Mouse (Mus musculus): ENCODE data around the gene Ciao2a. TPM values are rescaled to one million over a fixed set of nuclear protein-coding genes. Genes with fewer than 3 reads are reported as not detected.
A peak's percentile ranks its signal among the peaks of the same experiment; 100 is the strongest.

Ciao2a gene
- polyA plus RNA-seq, 1 experiment = 18.2 TPM

- TF ChIP-seq CTCF (IDR thresholded peaks at IDR 0.05; ENCODE audit: control insufficient read depth, insufficient read depth, insufficient replicate concordance, low read depth, low read length) (no peak), POLR2A (IDR thresholded peaks at IDR 0.05; ENCODE audit: control insufficient read depth, low read depth, low read length) (no peak)
- peak overlapping the region; percentile 85 for H3K27ac ChIP-seq (ENCODE audit: control insufficient read depth, insufficient read depth, low read depth, low read length)
- H3K4me1 ChIP-seq (ENCODE audit: control insufficient read depth, insufficient read depth, low read length) = peaks cover 12% of the 10 kb centered on the region
- H3K36me3 ChIP-seq (ENCODE audit: control insufficient read depth, insufficient read depth, low read length) = no peaks in the 10 kb centered on the region
- peak overlapping the region; percentile 99 for H3K4me3 ChIP-seq (ENCODE audit: control insufficient read depth, low read depth, low read length)
- H3K27me3 ChIP-seq (ENCODE audit: control insufficient read depth, insufficient read depth, low read length) = no peaks in the 10 kb centered on the region
These were observed 759 bp downstream of the Ciao2a start for GRCm38 (mm10) chr9:66127193-66127546.

- H3K27ac ChIP-seq (ENCODE audit: control insufficient read depth, insufficient read depth, low read depth, low read length) = no peak overlapping the region
- no peak for TF ChIP-seq CTCF (IDR thresholded peaks at IDR 0.05; ENCODE audit: control insufficient read depth, insufficient read depth, insufficient replicate concordance, low read depth, low read length)
- no peak for TF ChIP-seq POLR2A (IDR thresholded peaks at IDR 0.05; ENCODE audit: control insufficient read depth, low read depth, low read length)
- H3K4me1 ChIP-seq (ENCODE audit: control insufficient read depth, insufficient read depth, low read length) = peaks cover 12% of the 10 kb centered on the region
- H3K4me3 ChIP-seq (ENCODE audit: control insufficient read depth, low read depth, low read length) = no peak overlapping the region
- no peaks in the 10 kb centered on the region for H3K36me3 ChIP-seq (ENCODE audit: control insufficient read depth, insufficient read depth, low read length)
- H3K27me3 ChIP-seq (ENCODE audit: control insufficient read depth, insufficient read depth, low read length) = no peaks in the 10 kb centered on the region
These were observed 1.5 kb downstream of the Ciao2a start for GRCm38 (mm10) chr9:66127884-66128283.

GRCm38 (mm10) chr9:66131466-66131865, 5.1 kb downstream of the Ciao2a start:
- no peak for TF ChIP-seq CTCF (IDR thresholded peaks at IDR 0.05; ENCODE audit: control insufficient read depth, insufficient read depth, insufficient replicate concordance, low read depth, low read length)
- no peak for TF ChIP-seq POLR2A (IDR thresholded peaks at IDR 0.05; ENCODE audit: control insufficient read depth, low read depth, low read length)
- no peak overlapping the region for H3K4me3 ChIP-seq (ENCODE audit: control insufficient read depth, low read depth, low read length)
- H3K27me3 ChIP-seq (ENCODE audit: control insufficient read depth, insufficient read depth, low read length) = no peaks in the 10 kb centered on the region
- H3K4me1 ChIP-seq (ENCODE audit: control insufficient read depth, insufficient read depth, low read length) = 0 out of 2 replicates have a peak, but pooled peaks cover 2% of the 10 kb centered on the region
- H3K27ac ChIP-seq (ENCODE audit: control insufficient read depth, insufficient read depth, low read depth, low read length) = no peak overlapping the region
- no peaks in the 10 kb centered on the region; the same call in 1 of the 2 replicates for H3K36me3 ChIP-seq (ENCODE audit: control insufficient read depth, insufficient read depth, low read length)

- no peaks in the 10 kb centered on the region for H3K27me3 ChIP-seq (ENCODE audit: control insufficient read depth, insufficient read depth, low read length)
- H3K4me1 ChIP-seq (ENCODE audit: control insufficient read depth, insufficient read depth, low read length) = no peaks in the 10 kb centered on the region
- H3K4me3 ChIP-seq (ENCODE audit: control insufficient read depth, low read depth, low read length) = no peak overlapping the region
- TF ChIP-seq POLR2A (IDR thresholded peaks at IDR 0.05; ENCODE audit: control insufficient read depth, low read depth, low read length) = no peak
- TF ChIP-seq CTCF (IDR thresholded peaks at IDR 0.05; ENCODE audit: control insufficient read depth, insufficient read depth, insufficient replicate concordance, low read depth, low read length) = peak; percentile 37; the same call in 1 of the 2 replicates
- H3K27ac ChIP-seq (ENCODE audit: control insufficient read depth, insufficient read depth, low read depth, low read length) = no peak overlapping the region
- H3K36me3 ChIP-seq (ENCODE audit: control insufficient read depth, insufficient read depth, low read length) = peaks cover 2% of the 10 kb centered on the region; the same call in 1 of the 2 replicates
These were observed 9.6 kb downstream of the Ciao2a start for GRCm38 (mm10) chr9:66135967-66136366.

- Histone ChIP-seq H3K4me3 (ENCODE audit: control insufficient read depth, low read depth, low read length) (no peak overlapping the region), H3K27me3 (ENCODE audit: control insufficient read depth, insufficient read depth, low read length) (no peaks in the 10 kb centered on the region), H3K36me3 (ENCODE audit: control insufficient read depth, insufficient read depth, low read length) (peaks cover 2% of the 10 kb centered on the region; the same call in 1 of the 2 replicates), H3K27ac (ENCODE audit: control insufficient read depth, insufficient read depth, low read depth, low read length) (0 out of 2 replicates have a peak overlapping the region, but pooled peaks have one; percentile 25), H3K4me1 (ENCODE audit: control insufficient read depth, insufficient read depth, low read length) (no peaks in the 10 kb centered on the region)
- TF ChIP-seq CTCF (IDR thresholded peaks at IDR 0.05; ENCODE audit: control insufficient read depth, insufficient read depth, insufficient replicate concordance, low read depth, low read length) (no peak), POLR2A (IDR thresholded peaks at IDR 0.05; ENCODE audit: control insufficient read depth, low read depth, low read length) (no peak)
These were observed 11.8 kb downstream of the Ciao2a start for GRCm38 (mm10) chr9:66138193-66138592.

- no peaks in the 10 kb centered on the region for H3K4me1 ChIP-seq (ENCODE audit: control insufficient read depth, insufficient read depth, low read length)
- no peak for TF ChIP-seq CTCF (IDR thresholded peaks at IDR 0.05; ENCODE audit: control insufficient read depth, insufficient read depth, insufficient replicate concordance, low read depth, low read length)
- no peak for TF ChIP-seq POLR2A (IDR thresholded peaks at IDR 0.05; ENCODE audit: control insufficient read depth, low read depth, low read length)
- H3K27me3 ChIP-seq (ENCODE audit: control insufficient read depth, insufficient read depth, low read length) = no peaks in the 10 kb centered on the region
- peaks cover 2% of the 10 kb centered on the region; the same call in 1 of the 2 replicates for H3K36me3 ChIP-seq (ENCODE audit: control insufficient read depth, insufficient read depth, low read length)
- no peak overlapping the region for H3K27ac ChIP-seq (ENCODE audit: control insufficient read depth, insufficient read depth, low read depth, low read length)
- H3K4me3 ChIP-seq (ENCODE audit: control insufficient read depth, low read depth, low read length) = no peak overlapping the region
These were observed 15.9 kb downstream of the Ciao2a start for GRCm38 (mm10) chr9:66142265-66142664.

GRCm38 (mm10) chr9:66144248-66144647, 17.8 kb downstream of the Ciao2a start:
- Histone ChIP-seq H3K36me3 (ENCODE audit: control insufficient read depth, insufficient read depth, low read length) (no peaks in the 10 kb centered on the region; the same call in 1 of the 2 replicates), H3K27ac (ENCODE audit: control insufficient read depth, insufficient read depth, low read depth, low read length) (no peak overlapping the region)
- TF ChIP-seq CTCF (IDR thresholded peaks at IDR 0.05; ENCODE audit: control insufficient read depth, insufficient read depth, insufficient replicate concordance, low read depth, low read length) (peak; percentile 29; the same call in 1 of the 2 replicates), POLR2A (IDR thresholded peaks at IDR 0.05; ENCODE audit: control insufficient read depth, low read depth, low read length) (no peak)

More at GRCm38 (mm10) chr9:66144248-66144647, 17.8 kb downstream of the Ciao2a start:
- no peaks in the 10 kb centered on the region for H3K4me1 ChIP-seq (ENCODE audit: control insufficient read depth, insufficient read depth, low read length)
- no peak overlapping the region for H3K4me3 ChIP-seq (ENCODE audit: control insufficient read depth, low read depth, low read length)
- no peaks in the 10 kb centered on the region for H3K27me3 ChIP-seq (ENCODE audit: control insufficient read depth, insufficient read depth, low read length)

Data from testis, adult 2 months (tissue).